Mouse (Mus musculus) natural killer cell, adult 2 months (primary cell): ENCODE data around the gene Hmces.
A peak's percentile ranks its signal among the peaks of the same experiment; 100 is the strongest.
"Not testable (repeated sequence)": the region's sequence is repeated elsewhere in the genome, so short reads cannot be mapped to it uniquely, and the experiment has no call there.

Source experiments
- DNase-seq, 2 experiments: peaks; one replicate each; pipeline ENCODE4 v3.0.0; 2022; ENCODE audit warnings: low spot score in 2 of 2

Hmces gene

GRCm38 (mm10) chr6:87914326-87915102 lies 779 bp downstream of the Hmces start:
- DNase-seq: peak in 1 of 2 experiments; percentile 29

GRCm38 (mm10) chr6:87915939-87916338 lies 2.2 kb downstream of the Hmces start:
- DNase-seq: peak; percentile 48 to 68

- no peak for DNase-seq
Observed at GRCm38 (mm10) chr6:87921201-87921600, 7.5 kb downstream of the Hmces start.

GRCm38 (mm10) chr6:87923624-87924023 lies 9.9 kb downstream of the Hmces start:
- DNase-seq: no peak

GRCm38 (mm10) chr6:87935037-87935436 lies 21.3 kb downstream of the Hmces start:
- no peak for DNase-seq

GRCm38 (mm10) chr6:87937178-87937788 lies 23.5 kb downstream of the Hmces start:
- no peak for DNase-seq

GRCm38 (mm10) chr6:87938941-87939340 lies 25.2 kb downstream of the Hmces start:
- DNase-seq: no peak

- no peak for DNase-seq
Observed at GRCm38 (mm10) chr6:87942179-87942578, 28.4 kb downstream of the Hmces start.

- not testable (repeated sequence) for DNase-seq
Observed at GRCm38 (mm10) chr6:87962457-87962856, 48.7 kb downstream of the Hmces start.

GRCm38 (mm10) chr6:87970041-87970440 lies 56.3 kb downstream of the Hmces start:
- DNase-seq: no peak

- DNase-seq: no peak
Observed at GRCm38 (mm10) chr6:87979728-87980127, 66.0 kb downstream of the Hmces start.

- peak; percentile 22 to 57 for DNase-seq
Observed at GRCm38 (mm10) chr6:87980374-87981029, 66.8 kb downstream of the Hmces start.

GRCm38 (mm10) chr6:87981030-87981485 lies 67.3 kb downstream of the Hmces start:
- DNase-seq: no peak

GRCm38 (mm10) chr6:87981547-87982256 lies 68.0 kb downstream of the Hmces start, which contains the start of gene H1fx:
Gene H1fx (minus strand): TSS chr6:87981637.
- peak in 1 of 2 experiments; percentile 49 for DNase-seq

- no peak for DNase-seq
Observed at GRCm38 (mm10) chr6:87982506-87982905, 68.8 kb downstream of the Hmces start.
